Mouse (Mus musculus) megakaryocyte, embryonic 14.5 days (primary cell): ENCODE results near the gene Adgrv1.

ENCODE experiments used
- FLI1 ChIP-seq: IDR thresholded peaks from 2 replicates; pipeline ENCODE4 v1.6.1; 2012; ENCODE audit warnings: low read length, inconsistent platforms, mixed read lengths
- GATA1 ChIP-seq: IDR thresholded peaks from 3 replicates; pipeline ENCODE4 v1.6.1; 2012; ENCODE audit warnings: mixed read lengths, low read length, inconsistent platforms, borderline replicate concordance

DNA sequence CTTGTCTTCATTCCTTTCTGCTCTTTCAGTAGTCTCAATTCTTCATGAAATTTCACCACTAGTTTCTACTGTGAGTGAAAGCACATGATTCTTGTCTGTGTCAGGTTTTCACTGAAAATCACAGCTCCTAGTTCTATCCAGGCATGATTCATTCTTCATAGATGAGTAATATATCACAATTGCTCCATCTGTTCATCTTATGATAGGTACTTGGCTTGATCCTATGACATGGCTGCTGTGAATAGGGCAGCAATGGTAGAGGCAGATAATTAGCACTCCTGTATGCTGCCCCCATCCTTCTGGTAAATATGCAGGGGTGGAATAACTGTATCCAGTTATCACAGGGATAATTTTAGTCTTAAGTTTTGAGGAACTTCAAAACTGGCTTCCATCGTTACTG, 368.5 kb downstream of the Adgrv1 start:
- TF ChIP-seq GATA1 (no peak), FLI1 (no peak)
